Mouse (Mus musculus) limb, embryonic 13.5 days (tissue): ENCODE data around the gene Plac1. TPM values are rescaled to one million over a fixed set of nuclear protein-coding genes. Genes with fewer than 3 reads are reported as not detected.
"Not testable (repeated sequence)": the region's sequence is repeated elsewhere in the genome, so short reads cannot be mapped to it uniquely, and the experiment has no call there.

Source experiments
- ATAC-seq: fragments of 200-750 bp; cut with Nextera tagmentation; 2 replicates; pipeline ENCODE4 v1.8.0; 2017; ENCODE audit warnings: low read depth, moderate number of reproducible peaks, moderate TSS enrichment; ENCODE audit not compliant: low FRiP score
- H3K27ac ChIP-seq: fragments of 300-500 bp; sonication (generic); 2 replicates; pipeline ENCODE4 v1.5.1; 2015; ENCODE audit warnings: inconsistent platforms, mild to moderate bottlenecking, moderate library complexity
- H3K27me3 ChIP-seq: fragments of 300-500 bp; sonication (generic); 2 replicates; pipeline ENCODE4 v1.6.1; 2015; ENCODE audit warnings: mild to moderate bottlenecking, inconsistent platforms
- H3K36me3 ChIP-seq: fragments of 300-500 bp; sonication (generic); 2 replicates; pipeline ENCODE4 v1.6.1; 2015; ENCODE audit warnings: inconsistent platforms, mild to moderate bottlenecking, moderate library complexity
- H3K4me1 ChIP-seq: fragments of 300-500 bp; sonication (generic); 2 replicates; pipeline ENCODE4 v1.6.1; 2015; ENCODE audit warnings: inconsistent platforms
- H3K4me2 ChIP-seq: fragments of 300-500 bp; sonication (generic); replicated peaks from 2 replicates; pipeline ENCODE4 v1.6.1; 2015; ENCODE audit warnings: inconsistent platforms, mild to moderate bottlenecking, moderate library complexity
- H3K4me3 ChIP-seq: fragments of 300-500 bp; sonication (generic); 2 replicates; pipeline ENCODE4 v1.5.1; 2015; ENCODE audit warnings: moderate library complexity, mild to moderate bottlenecking, inconsistent platforms
- H3K9ac ChIP-seq: fragments of 300-500 bp; sonication (generic); 2 replicates; pipeline ENCODE4 v1.6.1; 2015; ENCODE audit warnings: mild to moderate bottlenecking, inconsistent platforms
- H3K9me3 ChIP-seq: fragments of 300-500 bp; sonication (generic); 2 replicates; pipeline ENCODE4 v1.6.1; 2016; ENCODE audit warnings: inconsistent platforms
- WGBS: fragments of 180-500 bp; shearing (Covaris S2); methylation state at CpG from one replicate; pipeline ENCODE4 v1.1.7; 2015; 5-methylcytosine and 5-hydroxymethylcytosine counted together
- polyA plus RNA-seq: library from polyadenylated mRNA; unstranded; fragments of >200 nt; fragmentation: Nextera tagmentation; extraction: Ambion mirVana; gene quantifications from 2 replicates; pipeline ENCODE4 v1.2.1, GENCODE M21; 2015

The Plac1 gene
- 13.3 and 14.5 TPM in 2 replicates for polyA plus RNA-seq

DNA sequence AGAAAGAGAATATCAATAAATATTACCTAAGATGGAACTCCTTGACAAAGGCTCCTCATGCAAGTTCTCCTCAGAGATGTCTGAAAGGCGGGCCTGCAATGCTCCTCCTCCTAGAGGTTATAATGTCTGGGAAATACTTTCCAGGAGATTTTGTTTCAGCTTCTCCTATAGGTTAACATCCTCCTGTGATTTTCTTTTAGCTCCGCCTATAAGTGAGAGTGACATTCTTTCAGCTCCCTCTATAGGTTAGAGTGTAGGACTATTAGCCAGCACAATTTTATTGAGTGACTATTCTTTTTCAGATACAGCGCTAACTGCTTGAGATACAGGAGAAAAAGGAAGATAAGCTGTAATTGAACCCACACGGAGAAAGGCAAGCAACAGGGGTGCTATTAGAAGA is at the start of gene Plac1:
Gene Plac1 (minus strand): TSS at position 101 of the 400 bp plus-strand sequence.
- Histone ChIP-seq H3K4me1 (no peaks in the 10 kb centered on the region), H3K9ac (no peak within 1 kb of the TSS), H3K4me3 (no peak within 1 kb of the TSS), H3K36me3 (no peaks in the 10 kb centered on the region), H3K4me2 (no peak within 1 kb of the TSS), H3K27ac (no peak within 1 kb of the TSS), H3K27me3 (no peaks in the 10 kb centered on the region), H3K9me3 (no peaks in the 10 kb centered on the region)
- no peak for ATAC-seq
- 69% methylated on average over 4 of the region's 4 CpGs for WGBS

- H3K27me3 ChIP-seq = no peaks in the 10 kb centered on the region
- H3K4me2 ChIP-seq = no peak overlapping the region
- no peaks in the 10 kb centered on the region for H3K9me3 ChIP-seq
- WGBS = 71% methylated on average over 5 of the region's 5 CpGs
- no peak overlapping the region for H3K27ac ChIP-seq
- no peak overlapping the region for H3K4me3 ChIP-seq
- ATAC-seq = peak; percentile 44; the same call in 1 of the 2 replicates
- H3K36me3 ChIP-seq = no peaks in the 10 kb centered on the region
- H3K9ac ChIP-seq = no peak overlapping the region
- no peaks in the 10 kb centered on the region for H3K4me1 ChIP-seq
Measured at GRCm38 (mm10) chrX:53287924-53288323, 48.0 kb upstream of the Plac1 start.

GRCm38 (mm10) chrX:53273124-53273523 is 33.2 kb upstream of the Plac1 start, which contains the start of gene Fam122c:
Fam122c (plus strand) TSS chrX:53273424.
- H3K9me3 ChIP-seq = no peaks in the 10 kb centered on the region
- H3K4me1 ChIP-seq = no peaks in the 10 kb centered on the region
- no peak for ATAC-seq
- H3K9ac ChIP-seq = no peak within 1 kb of the TSS
- no peak within 1 kb of the TSS for H3K4me2 ChIP-seq
- 42% methylated on average over 1 of the region's 1 CpGs for WGBS
- H3K36me3 ChIP-seq = no peaks in the 10 kb centered on the region
- H3K4me3 ChIP-seq = no peak within 1 kb of the TSS
- H3K27ac ChIP-seq = no peak within 1 kb of the TSS
- H3K27me3 ChIP-seq = no peaks in the 10 kb centered on the region

DNA sequence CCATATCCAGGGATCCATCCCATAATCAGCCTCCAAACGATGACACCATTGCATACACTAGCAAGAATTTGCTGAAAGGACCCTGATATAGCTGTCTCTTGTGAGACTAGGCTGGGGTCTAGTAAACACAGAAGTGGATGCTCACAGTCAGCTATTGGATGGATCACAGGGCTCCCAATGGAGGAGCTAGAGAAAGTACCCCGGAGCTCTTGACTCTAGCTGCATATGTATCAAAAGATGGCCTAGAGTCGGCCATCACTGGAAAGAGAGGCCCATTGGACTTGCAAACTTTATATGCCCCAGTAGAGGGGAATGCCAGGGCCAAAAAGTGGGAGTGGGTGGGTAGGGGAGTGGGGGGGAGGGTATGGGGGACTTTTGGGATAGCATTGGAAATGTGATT is 31.7 kb upstream of the Plac1 start:
- H3K4me2 ChIP-seq, ATAC-seq, H3K27ac ChIP-seq, H3K9me3 ChIP-seq, H3K27me3 ChIP-seq, H3K4me1 ChIP-seq, H3K9ac ChIP-seq, H3K4me3 ChIP-seq, H3K36me3 ChIP-seq: not testable (repeated sequence)
- WGBS = 80% methylated on average over 3 of the region's 3 CpGs

GRCm38 (mm10) chrX:53270063-53270432 is 30.1 kb upstream of the Plac1 start:
- Histone ChIP-seq H3K36me3 (no peaks in the 10 kb centered on the region), H3K27me3 (no peaks in the 10 kb centered on the region), H3K4me1 (no peaks in the 10 kb centered on the region), H3K4me3 (peak overlapping the region; percentile 60), H3K4me2 (peak overlapping the region; percentile 54), H3K27ac (no peak overlapping the region), H3K9ac (no peak overlapping the region), H3K9me3 (no peaks in the 10 kb centered on the region)
- WGBS = 19% methylated on average over 10 of the region's 10 CpGs
- no peak for ATAC-seq

DNA sequence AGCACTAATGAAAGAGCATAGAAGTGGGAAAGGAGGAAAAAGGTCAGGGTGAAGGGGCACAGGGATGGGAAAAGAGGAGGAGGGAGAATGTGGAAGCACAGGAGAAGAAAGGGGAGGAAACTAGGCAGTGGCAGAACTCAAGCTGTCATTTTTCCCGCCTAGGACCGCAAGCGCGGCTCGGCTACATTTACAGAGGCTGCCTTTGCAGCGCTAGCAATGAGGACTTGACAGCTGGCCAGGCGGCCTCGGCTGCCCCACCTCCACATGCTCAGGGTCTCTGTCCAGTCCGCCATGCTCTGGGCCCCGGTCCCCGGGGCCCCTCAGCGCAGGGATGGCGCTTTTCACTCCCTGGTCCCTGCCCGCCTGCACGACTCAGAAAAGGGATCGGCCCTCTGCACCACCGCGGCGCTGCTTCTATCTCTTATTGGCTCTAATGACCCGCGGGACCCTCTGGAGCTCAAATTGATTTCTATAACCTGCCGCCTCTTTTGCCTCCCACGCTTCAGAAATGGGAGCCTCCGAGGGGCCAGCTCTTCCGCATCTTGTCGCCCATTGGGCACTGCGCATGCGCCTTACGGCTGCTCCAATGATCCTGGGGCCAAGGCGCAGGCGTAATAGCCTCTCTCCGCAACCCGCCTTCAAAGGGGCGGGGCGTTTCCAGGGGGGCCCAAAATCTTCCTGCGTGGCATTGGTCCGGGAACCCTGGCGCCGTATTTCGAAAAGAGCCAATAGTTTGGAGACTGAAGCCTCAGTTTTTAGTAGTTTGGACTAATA is 29.6 kb upstream of the Plac1 start, which contains the start of gene Fam122b:
Gene Fam122b (minus strand): TSS at position 517 of the 774 bp plus-strand sequence.
- Histone ChIP-seq H3K4me1 (no peaks in the 10 kb centered on the region), H3K9ac (peak within 1 kb of the TSS; percentile 62), H3K4me2 (peak within 1 kb of the TSS; percentile 77), H3K9me3 (no peaks in the 10 kb centered on the region), H3K4me3 (peak within 1 kb of the TSS; percentile 60), H3K27me3 (no peaks in the 10 kb centered on the region), H3K27ac (peak within 1 kb of the TSS; percentile 48), H3K36me3 (no peaks in the 10 kb centered on the region)
- peak; percentile 88 for ATAC-seq
- 14% methylated on average over 40 of the region's 40 CpGs for WGBS

GRCm38 (mm10) chrX:53268856-53269255 is 28.9 kb upstream of the Plac1 start:
- Histone ChIP-seq H3K27me3 (no peaks in the 10 kb centered on the region), H3K4me2 (peak overlapping the region; percentile 77), H3K4me3 (peak overlapping the region; percentile 60), H3K9ac (peak overlapping the region; percentile 62), H3K9me3 (no peaks in the 10 kb centered on the region), H3K27ac (no peak overlapping the region), H3K4me1 (no peaks in the 10 kb centered on the region), H3K36me3 (no peaks in the 10 kb centered on the region)
- 16% methylated on average over 10 of the region's 10 CpGs for WGBS
- peak; percentile 79 for ATAC-seq

DNA sequence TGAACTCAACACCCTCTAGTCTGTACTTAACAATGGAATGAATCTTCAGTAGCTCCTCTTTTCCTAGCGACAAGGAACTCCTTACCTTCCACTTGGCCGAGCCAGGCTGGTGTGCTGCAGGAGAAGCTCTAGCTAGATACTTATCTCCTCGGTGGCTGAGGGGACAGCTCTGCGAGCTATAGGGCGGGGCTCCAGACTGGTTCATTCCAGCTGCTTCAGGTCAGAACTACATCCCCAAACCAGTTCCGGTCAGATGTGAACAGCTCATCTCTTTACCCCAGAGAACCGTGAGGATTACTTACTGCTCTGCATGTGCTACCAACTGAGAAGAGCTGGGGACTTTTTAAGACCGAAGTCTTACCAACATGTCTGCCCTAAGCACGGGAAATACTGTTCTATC is 26.3 kb upstream of the Plac1 start:
- no peak for ATAC-seq
- no peak overlapping the region for H3K4me3 ChIP-seq
- H3K36me3 ChIP-seq = no peaks in the 10 kb centered on the region
- WGBS = 69% methylated on average over 9 of the region's 9 CpGs
- no peaks in the 10 kb centered on the region for H3K4me1 ChIP-seq
- no peak overlapping the region for H3K4me2 ChIP-seq
- H3K27me3 ChIP-seq = peaks cover 2% of the 10 kb centered on the region; the same call in 1 of the 2 replicates
- H3K9me3 ChIP-seq = no peaks in the 10 kb centered on the region
- no peak overlapping the region for H3K9ac ChIP-seq
- no peak overlapping the region for H3K27ac ChIP-seq

GRCm38 (mm10) chrX:53255195-53255594 is 15.3 kb upstream of the Plac1 start:
- Histone ChIP-seq H3K9me3 (no peaks in the 10 kb centered on the region), H3K9ac (no peak overlapping the region), H3K27ac (no peak overlapping the region), H3K36me3 (no peaks in the 10 kb centered on the region), H3K4me1 (no peaks in the 10 kb centered on the region), H3K4me2 (no peak overlapping the region), H3K27me3 (no peaks in the 10 kb centered on the region), H3K4me3 (no peak overlapping the region)
- no peak for ATAC-seq

DNA sequence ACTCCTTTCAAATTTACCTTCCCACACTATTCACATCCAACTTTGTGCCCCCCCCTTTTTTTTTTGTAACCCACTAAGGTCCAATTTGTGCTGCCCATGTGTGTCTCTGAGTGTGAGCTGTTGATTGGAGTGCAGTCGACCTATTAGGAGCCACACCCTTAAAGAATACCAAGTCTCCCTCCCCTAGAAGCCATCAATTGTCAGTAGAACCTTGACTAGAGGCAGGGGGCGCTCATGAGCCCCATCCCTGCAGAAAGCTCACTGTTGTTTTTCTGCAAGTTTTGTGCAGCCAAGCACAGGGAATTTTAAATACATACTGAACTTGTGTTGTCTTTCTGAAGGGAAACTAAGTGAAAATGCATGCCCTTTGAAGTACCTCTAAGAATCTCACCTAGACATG is 1.9 kb downstream of the Plac1 start:
- WGBS = 8% methylated on average over 2 of the region's 2 CpGs

GRCm38 (mm10) chrX:53236404-53236803 is 3.5 kb downstream of the Plac1 start:
- Histone ChIP-seq H3K27me3 (no peaks in the 10 kb centered on the region), H3K9ac (no peak overlapping the region), H3K4me1 (peaks cover 6% of the 10 kb centered on the region; the same call in 1 of the 2 replicates), H3K27ac (no peak overlapping the region; the same call in 1 of the 2 replicates), H3K36me3 (no peaks in the 10 kb centered on the region), H3K9me3 (no peaks in the 10 kb centered on the region), H3K4me3 (no peak overlapping the region), H3K4me2 (no peak overlapping the region)
- no peak for ATAC-seq
- WGBS = 59% methylated on average over 7 of the region's 7 CpGs

More for the DNA sequence above, 1.9 kb downstream of the Plac1 start:
- H3K4me2 ChIP-seq = no peak overlapping the region
- no peaks in the 10 kb centered on the region for H3K27me3 ChIP-seq
- no peak overlapping the region for H3K27ac ChIP-seq
- no peaks in the 10 kb centered on the region for H3K36me3 ChIP-seq
- peaks cover 6% of the 10 kb centered on the region; the same call in 1 of the 2 replicates for H3K4me1 ChIP-seq
- no peak for ATAC-seq
- H3K9ac ChIP-seq = no peak overlapping the region
- H3K4me3 ChIP-seq = no peak overlapping the region
- H3K9me3 ChIP-seq = no peaks in the 10 kb centered on the region

DNA sequence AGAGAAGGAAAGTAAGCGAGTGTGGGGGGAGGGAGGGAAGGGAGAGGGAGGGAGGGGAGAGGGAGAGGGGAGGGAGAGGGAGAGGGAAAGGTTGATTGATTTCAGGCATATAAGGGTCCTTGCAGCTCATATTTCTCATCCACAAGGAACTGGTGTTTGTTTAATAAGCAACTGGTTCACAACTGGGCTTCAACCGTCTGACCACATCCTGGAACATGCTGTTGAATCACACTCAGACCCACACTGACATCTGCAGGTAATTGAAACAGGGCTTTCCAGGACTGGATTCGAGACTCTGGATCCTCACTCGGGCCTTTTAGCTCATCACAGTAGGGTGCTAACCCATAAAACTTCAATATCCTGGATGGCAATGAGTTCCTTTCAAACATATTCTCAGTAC is 6.2 kb downstream of the Plac1 start:
- Histone ChIP-seq H3K27ac (peak overlapping the region; percentile 65; the same call in 1 of the 2 replicates), H3K9me3 (no peaks in the 10 kb centered on the region), H3K4me2 (no peak overlapping the region), H3K9ac (no peak overlapping the region), H3K4me1 (peaks cover 6% of the 10 kb centered on the region; the same call in 1 of the 2 replicates), H3K4me3 (no peak overlapping the region), H3K36me3 (no peaks in the 10 kb centered on the region), H3K27me3 (no peaks in the 10 kb centered on the region)
- ATAC-seq = peak; percentile 81
- WGBS = 19% methylated on average over 4 of the region's 4 CpGs
